Mouse (Mus musculus) embryonic facial prominence, embryonic 10.5 days (tissue): ENCODE measurements around the gene 1500009C09Rik. TPM values are rescaled to one million over a fixed set of nuclear protein-coding genes. Genes with fewer than 3 reads are reported as not detected.

Experiments used
- DNase-seq: peaks from one replicate; pipeline ENCODE4 v3.0.0-alpha.2; 2017; ENCODE audit warnings: low spot score
- H3K27ac ChIP-seq: fragments of 300-500 bp; sonication (generic); replicated peaks from 2 replicates; pipeline ENCODE4 v1.5.1; 2016; ENCODE audit warnings: mild to moderate bottlenecking
- H3K27me3 ChIP-seq: fragments of 300-500 bp; sonication (generic); replicated peaks from 2 replicates; pipeline ENCODE4 v1.6.1; 2016; ENCODE audit warnings: low read depth, mild to moderate bottlenecking; ENCODE audit not compliant: poor library complexity, severe bottlenecking
- H3K36me3 ChIP-seq: fragments of 300-500 bp; sonication (generic); replicated peaks from 2 replicates; pipeline ENCODE4 v1.6.1; 2016; ENCODE audit warnings: mild to moderate bottlenecking, moderate library complexity
- H3K4me1 ChIP-seq: fragments of 300-500 bp; sonication (generic); 2 replicates; pipeline ENCODE4 v1.6.1; 2016
- H3K4me3 ChIP-seq: fragments of 300-500 bp; sonication (generic); 2 replicates; pipeline ENCODE4 v1.5.1; 2016; ENCODE audit warnings: mild to moderate bottlenecking, moderate library complexity
- H3K9me3 ChIP-seq: fragments of 300-500 bp; sonication (generic); 2 replicates; pipeline ENCODE4 v1.6.1; 2016; ENCODE audit warnings: mild to moderate bottlenecking
- WGBS: fragments of 180-500 bp; shearing (Covaris S2); methylation state at CpG from one replicate; pipeline ENCODE4 v1.1.7; 2016; 5-methylcytosine and 5-hydroxymethylcytosine counted together
- polyA plus RNA-seq: library from polyadenylated mRNA; unstranded; fragments of >200 nt; fragmentation: Nextera tagmentation; extraction: Ambion mirVana; gene quantifications from 2 replicates; pipeline ENCODE4 v1.2.1, GENCODE M21; 2016

1500009C09Rik gene
- polyA plus RNA-seq, 1 experiment from 2014 or later: not detected

DNA sequence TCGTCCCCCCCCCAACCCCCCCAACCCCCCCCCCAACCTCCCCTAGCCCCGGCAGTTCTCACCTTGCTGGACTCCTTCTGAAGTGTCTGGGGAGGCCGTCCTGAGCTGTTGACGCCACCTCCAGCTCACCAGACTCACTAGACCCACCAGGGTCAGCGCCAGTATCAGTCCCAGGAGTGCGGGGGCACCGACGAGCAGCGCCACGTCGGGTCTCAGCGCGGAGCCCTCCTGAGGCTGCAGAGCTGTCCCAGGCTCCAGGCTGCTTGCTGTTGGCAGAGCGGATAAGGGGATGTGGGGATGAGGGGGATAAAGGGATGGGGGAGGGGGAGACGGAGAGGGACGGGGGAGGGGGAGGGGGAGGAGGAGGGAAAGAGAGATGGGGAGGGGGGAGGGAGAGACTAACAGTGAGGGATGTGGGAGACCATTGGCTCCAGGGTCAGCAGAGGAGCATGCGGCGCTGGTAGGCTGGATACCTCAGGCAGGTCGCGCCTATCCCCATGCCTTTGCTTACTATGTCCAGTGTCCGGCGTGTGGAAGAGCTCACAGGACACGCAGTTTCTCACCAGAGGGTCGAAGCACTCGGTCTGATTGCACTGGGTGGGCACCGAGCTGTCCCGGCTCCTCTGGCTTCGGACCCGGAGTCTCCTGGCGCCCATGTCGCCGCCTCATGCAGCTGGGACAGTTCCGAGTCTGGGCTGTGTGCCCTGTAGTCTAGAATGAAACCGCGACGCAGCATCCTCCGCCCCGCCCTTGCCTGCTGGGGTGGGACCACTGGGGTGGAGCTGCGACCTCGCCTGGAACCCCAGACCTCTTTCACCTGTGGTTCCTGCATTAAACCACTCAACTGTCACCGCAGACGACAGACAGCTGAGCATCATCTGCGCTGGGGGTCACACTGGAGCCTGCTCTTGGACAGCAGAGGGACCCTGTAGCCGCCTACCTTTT lies 28.3 kb upstream of the 1500009C09Rik start, which contains the start of gene Tnfrsf13c:
Gene Tnfrsf13c, minus strand, starts transcription at position 713 of the 945 bp plus-strand sequence.
- H3K27me3 ChIP-seq: peaks cover 67% of the 10 kb centered on the region
- DNase-seq: peak; percentile 43
- peaks cover 39% of the 10 kb centered on the region for H3K4me1 ChIP-seq
- no peaks in the 10 kb centered on the region for H3K36me3 ChIP-seq
- H3K27ac ChIP-seq: peak within 1 kb of the TSS; percentile 25; the same call in 1 of the 2 replicates
- no peaks in the 10 kb centered on the region for H3K9me3 ChIP-seq
- peak within 1 kb of the TSS; percentile 54 for H3K4me3 ChIP-seq
- WGBS: 1% methylated on average over 44 of the region's 44 CpGs

DNA sequence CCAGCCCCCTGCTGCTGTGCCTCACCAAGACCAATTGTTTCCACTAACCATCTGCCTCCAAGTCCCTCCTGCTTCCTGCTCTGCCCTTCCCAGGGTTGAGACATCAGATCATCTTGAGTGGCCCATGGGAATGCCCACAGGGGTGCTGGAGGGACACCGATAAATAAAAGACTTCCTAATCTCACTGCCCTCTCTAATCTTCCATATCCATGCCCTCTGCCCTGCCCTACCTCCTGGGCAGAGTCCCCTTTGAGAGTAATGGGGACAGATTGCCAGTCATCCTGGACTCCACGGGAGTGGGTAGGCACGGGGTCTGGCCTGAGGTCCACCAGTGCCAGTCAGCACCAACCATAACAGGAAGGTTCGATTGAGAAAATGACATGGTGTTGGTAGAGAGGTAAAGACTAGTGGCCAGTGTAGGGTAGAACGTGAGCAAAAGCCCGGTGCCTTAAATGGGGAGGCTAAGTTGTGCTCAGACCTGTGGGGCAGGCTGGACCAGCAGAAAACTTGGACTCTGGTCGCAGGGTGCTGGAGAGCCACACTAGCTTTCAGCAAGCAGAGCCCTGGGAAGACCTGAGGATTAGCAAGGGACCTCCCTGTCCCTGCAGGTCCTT lies 27.5 kb upstream of the 1500009C09Rik start:
- H3K27ac ChIP-seq: 0 out of 2 replicates have a peak overlapping the region, but pooled peaks have one; percentile 24
- peaks cover 64% of the 10 kb centered on the region for H3K27me3 ChIP-seq
- no peaks in the 10 kb centered on the region for H3K36me3 ChIP-seq
- WGBS: 30% methylated on average over 7 of the region's 7 CpGs
- H3K4me1 ChIP-seq: peaks cover 43% of the 10 kb centered on the region
- DNase-seq: no peak
- H3K9me3 ChIP-seq: no peaks in the 10 kb centered on the region
- H3K4me3 ChIP-seq: peak overlapping the region; percentile 54

DNA sequence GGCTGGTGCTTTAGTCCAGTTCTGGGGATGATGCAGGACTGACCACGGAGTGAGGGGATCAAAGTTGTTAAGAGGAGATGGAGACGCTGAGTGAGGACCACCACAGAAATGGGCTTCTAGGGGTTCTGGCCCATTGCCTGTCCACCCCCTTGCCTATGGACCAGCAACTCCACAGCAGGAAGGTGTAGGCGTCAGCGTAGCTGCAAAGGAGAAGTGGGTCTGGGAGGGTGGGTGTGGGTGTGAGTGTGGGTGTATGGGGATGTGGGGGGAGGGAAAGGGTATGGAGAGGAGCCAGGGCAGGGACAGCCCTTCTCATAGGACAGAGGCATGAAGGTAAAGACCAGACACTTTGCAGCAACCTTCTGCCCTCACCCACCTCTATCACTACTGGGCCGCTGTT lies 26.4 kb upstream of the 1500009C09Rik start:
- WGBS: 87% methylated on average over 5 of the region's 5 CpGs
- no peak overlapping the region for H3K27ac ChIP-seq
- no peaks in the 10 kb centered on the region for H3K9me3 ChIP-seq
- peaks cover 57% of the 10 kb centered on the region for H3K27me3 ChIP-seq
- H3K36me3 ChIP-seq: no peaks in the 10 kb centered on the region
- no peak for DNase-seq
- H3K4me3 ChIP-seq: no peak overlapping the region
- H3K4me1 ChIP-seq: peaks cover 47% of the 10 kb centered on the region

DNA sequence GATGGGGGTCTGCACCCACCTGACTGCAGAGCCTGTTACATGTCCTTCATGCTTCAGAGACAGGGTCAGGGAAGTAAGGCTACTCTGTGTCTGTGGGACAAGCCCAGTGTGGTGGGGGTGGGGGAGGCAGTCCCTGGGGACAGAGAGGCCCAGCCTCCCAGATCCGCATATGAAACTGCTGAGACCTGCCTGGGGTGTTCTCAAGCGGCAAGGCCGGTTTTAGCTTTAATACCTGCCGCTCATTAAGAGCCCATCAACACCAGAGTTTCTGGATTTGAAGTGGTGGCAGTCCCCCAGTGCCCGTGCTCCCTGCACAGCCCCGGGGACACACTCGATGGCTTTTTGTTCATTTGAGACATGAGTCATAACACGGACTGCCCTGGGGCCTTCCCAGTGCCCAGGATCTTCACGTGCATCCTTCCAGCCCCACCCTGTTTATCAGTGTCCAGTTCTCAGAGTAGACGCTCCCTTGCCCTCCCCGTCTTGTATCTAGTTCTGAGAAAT lies 22.6 kb upstream of the 1500009C09Rik start:
- H3K27me3 ChIP-seq: peaks cover 21% of the 10 kb centered on the region
- peak; percentile 30 for DNase-seq
- H3K36me3 ChIP-seq: peaks cover 14% of the 10 kb centered on the region
- peaks cover 32% of the 10 kb centered on the region for H3K4me1 ChIP-seq
- WGBS: 43% methylated on average over 11 of the region's 11 CpGs
- no peaks in the 10 kb centered on the region for H3K9me3 ChIP-seq
- no peak overlapping the region for H3K4me3 ChIP-seq
- peak overlapping the region; percentile 8 for H3K27ac ChIP-seq

DNA sequence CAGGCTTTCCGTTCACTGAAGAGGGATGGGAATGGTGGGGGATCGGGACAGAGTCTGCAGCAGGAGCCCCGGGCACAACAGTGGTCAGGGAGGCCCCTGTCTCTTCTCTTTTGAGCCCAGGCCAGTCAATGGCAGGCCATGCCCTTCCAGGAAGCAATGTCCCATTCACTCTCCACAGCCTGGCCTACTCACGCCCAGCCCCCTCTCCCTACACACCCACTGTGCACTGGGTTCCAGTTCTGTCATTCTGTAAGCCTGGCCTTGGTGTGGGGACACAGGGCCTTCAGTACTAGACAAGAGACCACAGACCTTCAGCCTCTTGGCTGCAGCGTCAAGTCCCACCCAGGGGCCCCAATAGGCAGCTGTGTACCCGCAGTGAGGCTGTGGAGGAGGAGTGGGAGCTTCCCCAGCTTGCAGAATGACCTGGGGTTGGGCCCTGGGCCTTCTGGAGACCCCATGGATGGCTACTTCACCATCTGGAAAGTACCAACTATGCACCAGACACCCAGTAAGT lies 22.0 kb upstream of the 1500009C09Rik start:
- no peak for DNase-seq
- H3K27ac ChIP-seq: peak overlapping the region; percentile 8

DNA sequence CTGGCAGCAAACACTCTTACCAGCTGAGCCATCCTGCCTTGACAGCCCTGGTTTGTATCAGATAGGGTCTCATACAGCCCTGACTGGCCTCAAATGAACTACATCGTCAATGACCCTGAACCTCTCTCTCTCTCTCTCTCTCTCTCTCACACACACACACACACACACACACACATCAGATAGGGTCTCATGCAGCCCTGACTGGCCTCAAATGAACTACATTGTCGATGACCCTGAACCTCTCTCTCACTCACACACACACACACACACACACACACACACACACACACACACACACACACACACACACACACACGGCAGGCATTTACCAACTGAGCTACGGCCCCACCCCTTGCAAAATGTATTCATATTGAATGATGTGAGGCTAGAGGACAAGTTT lies 21.1 kb upstream of the 1500009C09Rik start:
- DNase-seq: no peak
- H3K4me3 ChIP-seq: no peak overlapping the region
- no peak overlapping the region for H3K27ac ChIP-seq
- 77% methylated on average over 4 of the region's 4 CpGs for WGBS
- peaks cover 30% of the 10 kb centered on the region for H3K4me1 ChIP-seq
- H3K9me3 ChIP-seq: no peaks in the 10 kb centered on the region
- peaks cover 6% of the 10 kb centered on the region for H3K27me3 ChIP-seq
- H3K36me3 ChIP-seq: peaks cover 18% of the 10 kb centered on the region

More for the DNA sequence above, 22.0 kb upstream of the 1500009C09Rik start:
- no peaks in the 10 kb centered on the region for H3K9me3 ChIP-seq
- H3K36me3 ChIP-seq: peaks cover 18% of the 10 kb centered on the region
- H3K27me3 ChIP-seq: peaks cover 16% of the 10 kb centered on the region
- H3K4me3 ChIP-seq: no peak overlapping the region
- peaks cover 29% of the 10 kb centered on the region for H3K4me1 ChIP-seq
- 62% methylated on average over 6 of the region's 6 CpGs for WGBS

DNA sequence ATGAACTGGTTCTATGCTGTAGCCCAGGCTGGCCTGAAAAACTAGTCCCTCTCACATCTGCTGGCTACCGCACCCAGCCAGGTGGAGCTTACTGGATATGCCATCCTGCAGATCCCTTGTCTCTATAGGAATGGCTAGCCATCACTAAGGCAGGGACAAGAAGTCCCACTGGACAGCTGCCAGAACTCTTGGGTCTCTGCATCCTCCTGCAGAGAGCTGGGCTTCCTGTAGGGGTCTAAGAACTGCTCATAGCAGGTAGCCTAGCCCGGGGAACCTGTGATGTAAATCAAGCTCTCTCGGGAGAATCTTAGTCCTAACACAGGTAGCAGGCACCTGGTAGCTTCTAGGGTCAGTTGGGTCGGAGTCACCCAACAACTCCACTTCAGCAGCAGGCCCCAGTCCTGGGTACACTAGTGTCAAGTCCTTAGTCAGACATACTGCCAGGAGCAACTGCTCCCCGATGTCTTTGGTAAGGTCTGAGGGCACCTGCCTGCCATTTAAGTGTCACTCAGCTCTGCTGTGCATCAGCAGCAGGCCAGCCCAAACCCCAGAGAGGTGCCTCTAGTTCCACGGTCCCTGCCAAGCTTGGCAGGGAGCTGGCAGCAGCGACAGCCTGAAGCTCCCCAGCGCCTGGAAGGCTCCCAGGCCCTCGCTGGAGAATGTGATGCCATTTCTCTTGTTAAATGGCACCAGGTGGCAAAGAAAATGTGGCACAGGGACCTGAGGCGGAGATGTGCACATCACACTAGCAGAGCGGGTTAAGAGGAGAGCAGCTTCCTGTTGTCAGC lies 20.4 kb upstream of the 1500009C09Rik start:
- no peaks in the 10 kb centered on the region for H3K9me3 ChIP-seq
- peaks cover 33% of the 10 kb centered on the region for H3K4me1 ChIP-seq
- no peak overlapping the region for H3K4me3 ChIP-seq
- WGBS: 68% methylated on average over 11 of the region's 11 CpGs
- no peaks in the 10 kb centered on the region for H3K27me3 ChIP-seq
- H3K27ac ChIP-seq: no peak overlapping the region
- H3K36me3 ChIP-seq: peaks cover 18% of the 10 kb centered on the region
- no peak for DNase-seq

DNA sequence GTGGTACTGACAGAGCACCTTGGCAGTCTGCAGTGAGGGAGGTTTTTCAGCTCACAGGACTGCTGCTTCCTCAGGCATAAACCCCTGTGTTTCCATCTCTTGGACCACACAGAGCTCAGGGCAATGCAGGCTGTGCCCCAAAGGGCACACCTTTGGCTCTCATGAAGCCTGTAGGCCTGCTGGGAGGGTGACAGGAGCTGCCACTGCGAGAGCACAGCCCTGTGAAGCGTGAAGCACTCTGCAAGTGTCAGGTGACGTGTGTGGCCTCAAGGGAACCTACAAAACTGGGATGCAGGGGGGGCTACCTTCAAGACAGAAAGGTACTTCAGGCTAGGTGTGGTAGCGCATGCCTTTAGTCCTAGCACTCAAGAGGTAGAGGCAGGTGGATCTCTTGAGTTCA lies 19.5 kb upstream of the 1500009C09Rik start:
- Histone ChIP-seq H3K9me3 (no peaks in the 10 kb centered on the region), H3K27me3 (no peaks in the 10 kb centered on the region), H3K4me3 (no peak overlapping the region), H3K27ac (no peak overlapping the region), H3K4me1 (peaks cover 33% of the 10 kb centered on the region), H3K36me3 (peaks cover 18% of the 10 kb centered on the region)
- WGBS: 74% methylated on average over 4 of the region's 4 CpGs
- DNase-seq: no peak

DNA sequence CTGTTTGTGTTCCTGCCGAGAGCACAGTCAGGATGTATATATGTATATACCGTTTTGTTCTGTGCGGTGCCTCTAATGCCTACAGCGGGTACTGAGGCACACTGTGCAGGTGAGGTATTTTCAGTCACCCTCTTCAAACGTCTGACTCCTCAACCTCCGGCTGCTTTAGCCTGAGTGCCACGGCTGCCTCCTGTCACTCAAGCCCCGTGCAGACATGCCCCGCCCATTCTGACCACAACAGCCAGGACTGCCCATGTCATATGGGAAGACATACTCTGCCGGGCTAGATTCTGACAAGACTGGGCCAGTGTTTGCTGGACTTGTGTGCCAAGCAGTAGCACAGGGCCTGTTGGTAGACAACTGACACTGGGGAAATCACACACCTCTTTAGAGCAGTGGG lies 16.5 kb upstream of the 1500009C09Rik start:
- Histone ChIP-seq H3K36me3 (peaks cover 40% of the 10 kb centered on the region), H3K9me3 (no peaks in the 10 kb centered on the region), H3K27me3 (no peaks in the 10 kb centered on the region), H3K27ac (no peak overlapping the region), H3K4me3 (no peak overlapping the region), H3K4me1 (peaks cover 17% of the 10 kb centered on the region)
- WGBS: 71% methylated on average over 10 of the region's 10 CpGs
- DNase-seq: no peak

DNA sequence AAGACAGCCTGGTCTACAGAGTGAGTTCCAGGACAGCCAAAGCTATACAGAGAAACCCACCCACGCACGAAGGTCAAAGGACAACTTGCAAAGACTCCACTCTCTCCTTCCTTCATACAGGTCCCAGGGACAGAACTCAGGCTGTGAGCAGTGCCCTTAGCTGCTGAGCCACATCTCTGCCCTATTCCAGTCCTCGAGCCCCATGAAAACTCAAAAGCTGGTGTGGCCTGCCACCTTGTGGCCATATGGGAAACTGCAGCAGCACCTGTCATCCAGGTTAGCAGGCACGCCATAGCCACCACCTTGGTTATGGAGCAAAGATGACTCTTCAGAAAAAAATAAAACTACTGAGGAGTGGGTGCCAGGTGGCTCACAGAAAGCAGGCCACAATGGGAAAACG lies 15.6 kb upstream of the 1500009C09Rik start:
- DNase-seq: peak; percentile 84
- WGBS: 23% methylated on average over 5 of the region's 5 CpGs
- no peaks in the 10 kb centered on the region for H3K27me3 ChIP-seq
- H3K9me3 ChIP-seq: no peaks in the 10 kb centered on the region
- H3K27ac ChIP-seq: no peak overlapping the region
- peaks cover 11% of the 10 kb centered on the region for H3K4me1 ChIP-seq
- no peak overlapping the region for H3K4me3 ChIP-seq
- H3K36me3 ChIP-seq: peaks cover 40% of the 10 kb centered on the region

DNA sequence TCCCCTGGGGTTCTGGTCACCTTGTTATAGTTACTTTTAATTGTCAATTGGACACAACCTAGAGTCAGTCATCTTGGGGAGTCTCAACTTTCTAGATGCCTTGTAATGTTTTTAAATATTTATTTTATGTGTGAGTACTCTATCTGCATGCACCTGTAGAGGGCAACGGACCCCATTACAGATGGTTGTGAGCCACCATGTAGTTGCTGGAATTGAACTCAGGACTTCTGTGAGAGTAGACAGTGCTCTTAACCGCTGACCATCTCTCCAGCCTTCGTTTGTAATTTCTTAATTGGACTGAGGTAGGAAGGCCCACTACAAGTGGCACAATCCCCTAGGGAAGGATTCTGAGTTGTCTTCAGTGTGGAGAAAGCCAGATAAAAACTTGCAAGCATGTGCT lies 8.9 kb upstream of the 1500009C09Rik start:
- no peak for DNase-seq
- 82% methylated on average over 3 of the region's 3 CpGs for WGBS
- H3K4me3 ChIP-seq: peak overlapping the region; percentile 73
- peaks cover 11% of the 10 kb centered on the region for H3K4me1 ChIP-seq
- H3K27me3 ChIP-seq: no peaks in the 10 kb centered on the region
- H3K36me3 ChIP-seq: peaks cover 15% of the 10 kb centered on the region
- H3K9me3 ChIP-seq: no peaks in the 10 kb centered on the region
- H3K27ac ChIP-seq: 0 out of 2 replicates have a peak overlapping the region, but pooled peaks have one; percentile 92

DNA sequence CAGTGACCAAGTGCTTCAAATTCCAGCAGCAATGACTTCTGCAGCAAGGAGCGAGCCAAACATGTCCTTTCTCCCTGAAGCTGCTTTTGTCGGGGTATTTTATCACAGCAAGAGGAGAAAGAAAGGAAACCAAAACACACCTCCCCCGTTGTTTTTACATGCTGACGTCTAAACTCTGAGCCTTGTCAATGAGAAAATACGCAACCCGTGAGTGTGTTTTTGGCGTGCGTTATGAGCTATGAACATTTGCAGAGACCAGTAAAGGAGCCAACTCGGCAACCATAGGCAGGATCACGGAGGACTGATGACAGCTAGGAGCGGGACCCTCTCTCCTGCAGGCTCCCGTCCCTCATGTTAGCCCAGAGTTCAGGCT lies 8.5 kb upstream of the 1500009C09Rik start:
- Histone ChIP-seq H3K4me3 (peak overlapping the region; percentile 73), H3K27ac (peak overlapping the region; percentile 92), H3K36me3 (peaks cover 11% of the 10 kb centered on the region), H3K27me3 (no peaks in the 10 kb centered on the region), H3K4me1 (peaks cover 11% of the 10 kb centered on the region), H3K9me3 (no peaks in the 10 kb centered on the region)
- WGBS: 9% methylated on average over 12 of the region's 12 CpGs
- no peak for DNase-seq
